Mouse (Mus musculus): Measurements from ENCODE around the gene Cherp.
A peak's percentile ranks its signal among the peaks of the same experiment; 100 is the strongest.

Gene Cherp

GRCm38 (mm10) chr8:72474826-72475546 is at the start of gene Cherp:
TSS of gene Cherp (minus strand) at chr8:72475226.
- peak; percentile 99 for DNase-seq (ENCODE audit: low read depth, low spot score)

DNA sequence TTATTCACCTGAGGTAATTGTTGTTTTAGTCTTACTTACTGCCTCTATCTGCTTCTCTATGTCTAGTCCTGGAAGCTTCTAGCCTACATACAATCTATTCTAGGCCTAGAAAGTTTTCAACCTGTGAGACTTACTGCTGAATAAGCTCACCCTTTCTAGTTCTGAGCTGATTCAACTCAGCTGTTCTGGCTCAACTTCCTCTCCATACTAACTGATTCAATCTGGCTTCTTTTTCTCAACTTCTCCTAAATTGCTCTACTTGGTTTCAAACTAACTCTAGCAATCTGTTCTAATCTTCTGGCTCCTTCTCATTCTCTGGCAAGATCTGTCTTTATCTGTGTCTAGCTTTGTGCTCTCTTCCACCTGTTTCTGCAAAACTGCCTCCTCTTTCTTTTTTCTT is 46.9 kb upstream of the Cherp start:
- no peak for DNase-seq (ENCODE audit: low read depth, low spot score)

GRCm38 (mm10) chr8:72517421-72517988 is 42.5 kb upstream of the Cherp start:
- no peak for DNase-seq (ENCODE audit: low read depth, low spot score)

GRCm38 (mm10) chr8:72513158-72513557 is 38.1 kb upstream of the Cherp start:
- no peak for DNase-seq (ENCODE audit: low read depth, low spot score)

DNA sequence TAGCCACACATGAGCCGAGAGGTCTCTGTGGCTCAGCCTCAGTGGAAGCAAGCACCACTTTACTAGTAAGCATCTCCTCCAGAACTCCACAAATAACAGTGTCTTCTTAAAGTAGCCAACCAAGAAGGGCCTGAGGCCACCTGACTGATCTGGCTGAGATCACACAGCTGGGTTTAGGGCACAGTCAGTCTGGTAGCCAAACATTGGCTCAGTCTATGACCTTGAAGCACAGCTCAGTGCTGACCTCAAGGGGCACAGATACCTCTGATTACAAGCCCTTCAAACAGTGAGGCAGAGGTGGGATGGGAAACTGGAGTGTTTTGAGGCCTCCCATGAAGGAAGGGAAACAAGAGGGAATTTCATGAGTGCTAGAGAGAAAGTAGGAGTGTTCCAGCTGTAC is 37.6 kb upstream of the Cherp start:
- no peak for DNase-seq (ENCODE audit: low read depth, low spot score)

DNA sequence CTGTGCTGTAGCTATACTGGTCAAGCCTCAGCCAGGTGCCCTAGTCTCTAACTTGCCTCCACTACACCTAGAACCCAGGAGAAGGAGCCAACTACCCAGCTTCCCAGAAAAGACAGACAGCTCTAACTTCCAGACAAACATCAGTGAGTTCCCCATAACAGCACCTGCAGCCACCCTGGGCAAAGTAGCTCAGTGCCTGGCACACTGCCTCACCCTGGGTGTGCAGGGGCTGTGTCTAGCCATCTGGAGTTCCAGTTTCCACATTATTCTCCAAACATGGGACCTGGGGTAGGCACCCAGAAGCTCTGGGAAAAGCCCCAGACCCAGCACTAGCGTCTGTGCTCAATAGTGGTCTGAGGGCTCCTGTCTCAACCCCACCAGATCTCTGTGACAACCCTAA is 32.5 kb upstream of the Cherp start:
- no peak for DNase-seq (ENCODE audit: low read depth, low spot score)

- no peak for DNase-seq (ENCODE audit: low read depth, low spot score)
Measured at GRCm38 (mm10) chr8:72504637-72505314, 29.8 kb upstream of the Cherp start.

GRCm38 (mm10) chr8:72504137-72504536 is 29.1 kb upstream of the Cherp start:
- DNase-seq (ENCODE audit: low read depth, low spot score), result no peak

- no peak for DNase-seq (ENCODE audit: low read depth, low spot score)
Measured at GRCm38 (mm10) chr8:72500521-72500931, 25.5 kb upstream of the Cherp start.

GRCm38 (mm10) chr8:72499521-72500284 is 24.7 kb upstream of the Cherp start:
- no peak for DNase-seq (ENCODE audit: low read depth, low spot score)

GRCm38 (mm10) chr8:72498527-72498926 is 23.5 kb upstream of the Cherp start:
- DNase-seq (ENCODE audit: low read depth, low spot score), result no peak

- DNase-seq (ENCODE audit: low read depth, low spot score), result no peak
Measured at GRCm38 (mm10) chr8:72497911-72498310, 22.9 kb upstream of the Cherp start.

DNA sequence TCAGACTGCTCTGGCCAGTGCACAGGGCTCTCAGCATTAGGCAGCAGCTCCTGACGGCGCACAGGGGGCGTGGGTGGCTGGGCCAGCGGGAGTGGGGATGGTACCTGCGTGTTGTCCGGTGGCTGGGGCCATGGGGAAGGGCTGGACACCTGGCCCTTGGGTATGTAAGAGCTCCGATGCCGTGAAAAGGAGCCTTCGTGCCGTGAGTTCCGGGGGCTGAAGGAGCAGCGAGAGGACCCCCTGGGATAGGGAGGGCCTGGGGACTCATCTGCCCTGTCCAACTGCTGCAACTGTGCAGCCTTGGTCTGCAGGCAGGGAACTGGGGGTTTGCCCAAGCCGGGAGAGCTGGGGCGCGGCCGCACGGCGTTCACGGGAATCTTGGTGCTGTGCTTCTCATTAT is 21.2 kb upstream of the Cherp start:
- DNase-seq (ENCODE audit: low read depth, low spot score), result no peak

GRCm38 (mm10) chr8:72495411-72496111 is 20.5 kb upstream of the Cherp start:
- DNase-seq (ENCODE audit: low read depth, low spot score), result no peak

GRCm38 (mm10) chr8:72493381-72493780 is 18.4 kb upstream of the Cherp start:
- DNase-seq (ENCODE audit: low read depth, low spot score), result no peak

- peak; percentile 100 for DNase-seq (ENCODE audit: low read depth, low spot score)
Measured at GRCm38 (mm10) chr8:72492622-72493081, 17.6 kb upstream of the Cherp start.

- peak; percentile 6 for DNase-seq (ENCODE audit: low read depth, low spot score)
Measured at GRCm38 (mm10) chr8:72491680-72492621, 16.9 kb upstream of the Cherp start, which contains the start of gene Slc35e1. TSS of gene Slc35e1 (minus strand) at chr8:72492614.

- DNase-seq (ENCODE audit: low read depth, low spot score), result no peak
Measured at GRCm38 (mm10) chr8:72491017-72491416, 16.0 kb upstream of the Cherp start.

GRCm38 (mm10) chr8:72487014-72487413 is 12.0 kb upstream of the Cherp start:
- no peak for DNase-seq (ENCODE audit: low read depth, low spot score)
